Mouse (Mus musculus) CH12.LX (cell line): ENCODE data around the gene Txnip.
A peak's percentile ranks its signal among the peaks of the same experiment; 100 is the strongest.

Experiments used
- CHD2 ChIP-seq: IDR thresholded peaks from 2 replicates; pipeline ENCODE4 v1.6.1; 2011; ENCODE audit warnings: low read length, improper control_type of control experiment
- CTCF ChIP-seq, 2 experiments: IDR thresholded peaks in 1 of 2; conservative IDR thresholded peaks in 1 of 2; 2 replicates each; pipeline ENCODE4 v1.5.1; 2011 to 2012; ENCODE audit warnings: low read depth in 2 of 2, low read length in 2 of 2, improper control_type of control experiment in 1 of 2, inconsistent platforms in 1 of 2, mild to moderate bottlenecking in 1 of 2, moderate library complexity in 1 of 2
- EP300 ChIP-seq: IDR thresholded peaks from 2 replicates; pipeline ENCODE4 v1.6.1; 2011; ENCODE audit warnings: low read length, improper control_type of control experiment
- JUND ChIP-seq: conservative IDR thresholded peaks from 2 replicates; pipeline ENCODE4 v1.6.1; 2011; ENCODE audit warnings: low read depth, low read length, improper control_type of control experiment
- MAFK ChIP-seq: IDR thresholded peaks from 2 replicates; pipeline ENCODE4 v1.6.1; 2011; ENCODE audit warnings: low read length, improper control_type of control experiment; ENCODE audit not compliant: insufficient replicate concordance
- MYC ChIP-seq: IDR thresholded peaks from 2 replicates; pipeline ENCODE4 v1.6.1; 2011; ENCODE audit warnings: low read depth, mild to moderate bottlenecking, improper control_type of control experiment, low read length
- NELFE ChIP-seq: IDR thresholded peaks from 2 replicates; pipeline ENCODE4 v1.6.1; 2011; ENCODE audit warnings: low read depth, low read length, improper control_type of control experiment
- NRF1 ChIP-seq: IDR thresholded peaks from 2 replicates; pipeline ENCODE4 v1.6.1; 2014; ENCODE audit warnings: low read depth, mild to moderate bottlenecking, inconsistent platforms, low read length, improper control_type of control experiment, moderate library complexity
- TCF12 ChIP-seq: IDR thresholded peaks from 2 replicates; pipeline ENCODE4 v1.6.1; 2014; ENCODE audit warnings: low read depth, mild to moderate bottlenecking, inconsistent platforms, low read length, improper control_type of control experiment
- USF1 ChIP-seq: IDR thresholded peaks from 2 replicates; pipeline ENCODE4 v1.6.1; 2014; ENCODE audit warnings: low read depth, mild to moderate bottlenecking, inconsistent platforms, low read length, improper control_type of control experiment

DNA sequence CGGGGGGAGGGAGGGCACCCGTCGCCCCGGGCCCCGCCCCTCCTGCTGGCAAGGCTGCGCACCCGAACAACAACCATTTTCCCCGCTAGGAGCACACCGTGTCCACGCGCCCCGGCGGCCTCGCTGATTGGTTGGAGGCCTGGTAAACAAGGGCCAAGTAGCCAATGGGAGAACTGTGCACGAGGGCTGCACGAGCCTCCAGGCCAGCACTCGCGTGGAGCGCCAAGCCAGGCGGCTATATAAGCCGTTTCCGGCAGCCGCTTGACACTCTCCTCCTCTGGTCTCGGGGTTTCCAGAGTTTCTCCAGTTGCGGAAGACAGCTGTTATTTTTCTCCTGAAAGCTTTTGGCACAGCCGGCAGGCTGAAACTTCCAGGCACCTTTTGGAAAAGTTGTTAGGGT, at the start of gene Txnip:
- no peak; the same call in 1 of the 2 replicates for TF ChIP-seq USF1
- TF ChIP-seq CTCF (conservative IDR thresholded peaks at IDR 0.05 in 1 of 2, IDR thresholded peaks at IDR 0.05 in 1 of 2; ENCODE audit: low read depth in 2 of 2, low read length in 2 of 2), result no peak
- TF ChIP-seq TCF12, result peak; percentile 95
- no peak for TF ChIP-seq JUND
- no peak for TF ChIP-seq EP300
- TF ChIP-seq MYC, result no peak
- TF ChIP-seq MAFK, result no peak
- peak; percentile 95 for TF ChIP-seq CHD2
- peak; percentile 100 for TF ChIP-seq NELFE
- peak; percentile 65 for TF ChIP-seq NRF1
